Mouse (Mus musculus) layer of hippocampus, postnatal 14 days (tissue): ENCODE results near the gene Map3k13. TPM values are rescaled to one million over a fixed set of nuclear protein-coding genes. Genes with fewer than 3 reads are reported as not detected.

Source experiments
- DNase-seq, 2 experiments: peaks; one replicate each; pipeline ENCODE4 v3.0.0; 2021 to 2022; ENCODE audit warnings: low spot score in 2 of 2, mixed read lengths in 1 of 2
- total RNA-seq, 2 experiments: library from RNA; stranded (reverse); gene quantifications; 2 replicates each; pipeline ENCODE4 v1.2.3; 2021

Gene Map3k13
- total RNA-seq, 2 experiments from 2014 or later = 14.7 to 15.1 TPM

DNA sequence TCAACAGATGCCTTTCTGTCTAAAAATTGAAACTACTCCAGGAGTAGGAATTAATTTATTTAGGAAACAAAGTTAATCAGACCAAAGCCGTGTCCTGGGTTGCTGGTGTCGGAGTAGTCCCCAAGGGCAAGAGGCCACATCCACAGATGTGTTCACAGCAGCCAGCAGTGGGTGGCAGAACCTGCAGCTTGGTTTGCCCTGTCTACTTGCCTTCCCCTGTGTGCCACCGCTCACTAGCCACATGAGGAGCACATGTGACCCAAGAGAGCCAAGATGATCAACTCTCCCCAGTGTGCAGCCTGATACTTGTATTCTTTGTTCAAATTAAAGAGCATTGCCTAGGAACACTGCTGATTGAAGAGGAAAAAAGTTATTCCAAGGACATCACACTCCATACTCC lies 54.3 kb downstream of the Map3k13 start:
- DNase-seq = no peak

DNA sequence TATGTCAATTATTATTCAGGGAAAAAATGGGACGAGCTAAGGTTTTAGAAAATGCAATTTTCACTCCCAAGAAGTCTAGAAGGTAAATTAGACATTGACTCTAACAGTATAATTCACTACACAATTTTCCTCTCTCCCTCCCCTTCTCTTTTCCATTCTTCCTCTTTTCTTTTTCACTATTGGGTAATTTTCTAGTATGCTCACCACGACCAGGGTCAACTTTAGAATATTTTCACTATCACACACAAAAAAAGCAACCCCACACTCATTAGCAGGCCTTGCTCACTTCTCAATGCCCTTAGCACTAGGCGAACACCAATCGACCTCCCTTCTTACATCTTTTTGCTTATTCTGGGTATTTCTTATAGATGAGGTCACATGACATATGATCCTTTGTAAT lies 54.7 kb downstream of the Map3k13 start:
- DNase-seq = no peak

DNA sequence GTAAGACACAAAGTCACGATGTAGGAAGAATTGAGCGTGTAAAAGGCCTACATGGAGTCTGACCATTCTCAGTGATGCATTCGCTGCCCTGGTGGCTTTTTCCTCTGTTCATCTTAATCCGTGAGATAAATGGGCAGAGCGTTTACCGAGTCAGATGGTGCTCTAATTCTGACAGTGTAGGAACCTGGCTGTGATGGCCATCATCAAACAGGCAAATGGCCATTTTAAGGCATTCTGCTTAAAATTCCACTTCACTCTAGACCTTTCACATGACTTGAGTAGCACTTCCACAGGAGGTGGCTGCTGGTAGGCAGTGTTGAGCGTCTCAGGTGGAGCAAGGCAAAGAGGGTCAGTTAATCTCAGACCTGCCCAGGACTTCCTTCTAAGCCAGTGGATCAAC lies 58.2 kb downstream of the Map3k13 start:
- no peak for DNase-seq

DNA sequence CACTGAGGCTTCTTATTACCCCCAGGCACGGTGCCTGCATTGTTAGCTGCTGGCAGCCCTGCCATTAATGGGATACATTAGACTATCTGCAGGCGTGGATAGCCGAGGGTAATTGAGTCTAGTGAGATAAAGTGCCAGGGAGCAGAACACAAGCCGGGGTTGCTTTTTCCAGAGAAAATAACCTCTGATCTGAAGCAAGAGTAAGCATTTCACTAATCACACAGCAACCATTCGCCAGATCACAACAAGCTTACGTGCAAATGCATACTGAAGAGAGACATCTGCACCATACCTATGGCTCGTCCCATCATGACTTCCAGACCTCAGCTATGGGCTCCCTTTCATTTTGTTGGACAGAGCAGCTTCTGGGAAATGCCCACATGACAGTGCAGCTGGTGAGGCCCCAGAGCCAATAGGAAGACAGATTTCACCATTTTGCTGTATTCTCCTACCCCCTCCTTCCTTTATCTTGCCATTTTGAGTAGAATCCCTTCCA lies 59.3 kb downstream of the Map3k13 start:
- DNase-seq = peak; percentile 52 to 72

DNA sequence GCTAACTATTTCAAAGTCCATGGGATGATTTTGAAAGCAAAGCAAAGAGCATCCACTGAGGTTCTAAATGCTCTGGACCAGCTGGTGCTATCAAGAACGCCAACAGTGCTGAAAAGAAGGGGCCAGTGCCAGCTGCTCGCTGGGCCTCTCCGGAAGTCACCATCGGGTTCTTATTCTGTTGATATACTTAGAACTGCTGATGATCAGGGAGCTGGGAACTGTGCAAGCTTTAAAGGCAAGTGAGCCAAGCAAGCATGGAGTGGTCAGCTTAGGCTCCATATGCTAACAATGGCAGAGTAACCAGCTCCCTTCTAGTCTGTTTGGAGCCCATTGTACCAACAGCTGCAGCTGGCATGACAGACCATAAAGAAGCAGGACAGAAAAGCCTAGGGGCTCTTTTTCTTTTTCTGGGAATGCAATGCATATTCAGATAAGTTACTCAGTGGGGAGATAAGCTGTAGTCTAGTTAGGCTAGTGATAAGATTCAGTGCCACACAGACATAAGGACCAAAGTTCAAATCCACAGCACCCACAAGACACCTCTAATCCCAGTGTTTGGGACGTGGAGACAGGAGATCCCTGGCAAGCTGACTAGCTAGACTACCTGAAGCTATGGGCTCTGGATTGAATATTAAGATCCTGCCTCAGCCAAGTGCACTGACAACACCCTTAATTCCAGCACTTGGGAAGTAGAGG lies 60.6 kb downstream of the Map3k13 start:
- peak in 1 of 2 experiments; percentile 43 for DNase-seq

DNA sequence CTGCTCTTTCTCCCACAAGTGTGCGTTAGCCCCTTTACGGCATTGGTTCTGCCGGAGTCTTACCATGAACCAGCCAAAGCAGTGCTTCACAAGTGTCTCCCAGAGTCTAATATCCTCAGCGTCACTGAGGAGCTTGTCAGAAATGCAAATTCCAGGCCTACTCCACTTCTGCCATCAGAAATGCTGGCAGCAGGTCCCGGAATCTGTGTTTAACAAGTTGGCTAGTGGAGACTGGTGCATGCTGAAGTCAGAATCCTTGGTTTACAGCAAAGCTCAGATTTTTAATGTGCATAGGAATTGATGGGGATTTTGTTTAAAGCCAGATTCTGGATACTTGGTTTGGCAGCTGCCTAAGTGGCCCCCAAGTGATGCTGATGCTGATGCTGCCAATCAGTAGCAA lies 62.0 kb downstream of the Map3k13 start:
- peak; percentile 33 to 71 for DNase-seq

DNA sequence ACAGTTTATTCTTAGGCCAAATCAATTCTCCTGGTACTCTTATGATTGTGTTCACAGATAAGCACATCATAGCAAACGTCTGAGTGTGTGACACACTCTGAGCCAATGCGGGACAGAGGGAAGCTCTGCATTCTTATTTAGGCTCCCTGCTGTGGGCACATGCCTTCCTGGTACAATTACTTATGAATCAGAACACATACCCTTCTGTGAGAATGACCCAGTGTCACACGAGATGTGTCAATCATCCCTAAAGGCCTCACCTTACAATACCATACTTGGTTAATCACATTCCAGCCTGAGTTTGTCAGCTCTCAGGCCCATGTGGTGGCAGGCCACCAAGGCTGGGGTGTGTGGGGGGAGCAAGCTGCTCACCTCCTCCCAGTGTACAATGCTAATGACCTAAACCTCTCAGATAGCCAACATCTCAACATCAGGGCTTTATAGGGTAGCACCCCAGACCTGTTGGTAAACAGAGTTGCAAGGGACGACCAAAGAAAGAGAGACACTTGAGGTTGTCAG lies 63.0 kb downstream of the Map3k13 start:
- DNase-seq = no peak

DNA sequence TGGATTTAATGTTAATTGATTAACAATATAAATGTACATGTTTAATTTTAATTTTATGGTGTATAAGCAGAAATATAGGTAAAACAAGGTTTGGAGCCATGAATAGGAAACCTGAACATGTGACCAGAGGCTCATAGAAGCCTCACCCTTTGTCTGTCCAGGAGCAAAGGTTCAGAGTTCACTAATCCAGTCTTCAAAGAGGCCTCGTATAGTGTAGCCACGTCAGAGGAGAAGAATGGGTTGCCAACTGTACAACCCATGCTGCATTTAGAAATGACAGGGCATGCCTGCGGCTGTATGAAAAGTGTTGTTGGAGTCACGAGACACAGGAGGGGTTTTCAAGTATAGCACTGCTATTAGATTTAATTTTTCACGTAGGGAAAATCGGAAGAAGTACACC lies 64.0 kb downstream of the Map3k13 start:
- DNase-seq = no peak

DNA sequence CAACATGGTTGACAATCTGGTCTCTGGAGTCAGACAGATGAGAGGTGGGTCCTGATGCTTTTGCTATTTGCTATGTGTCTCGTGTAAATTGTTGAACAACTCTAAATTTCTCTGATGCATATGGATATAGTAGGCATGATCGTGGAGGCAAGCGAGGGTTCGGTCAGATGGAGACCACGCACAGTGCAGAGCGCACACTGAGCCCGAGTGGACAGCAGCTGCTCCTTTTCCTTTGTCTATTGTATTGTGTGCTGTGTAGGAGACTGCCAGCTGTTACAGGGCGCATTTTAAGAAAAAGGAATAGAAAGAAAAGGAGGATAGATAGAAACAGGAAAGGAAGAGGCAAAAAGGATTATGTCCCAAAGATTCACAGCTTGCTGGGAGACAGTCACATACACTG lies 64.7 kb downstream of the Map3k13 start:
- no peak for DNase-seq

DNA sequence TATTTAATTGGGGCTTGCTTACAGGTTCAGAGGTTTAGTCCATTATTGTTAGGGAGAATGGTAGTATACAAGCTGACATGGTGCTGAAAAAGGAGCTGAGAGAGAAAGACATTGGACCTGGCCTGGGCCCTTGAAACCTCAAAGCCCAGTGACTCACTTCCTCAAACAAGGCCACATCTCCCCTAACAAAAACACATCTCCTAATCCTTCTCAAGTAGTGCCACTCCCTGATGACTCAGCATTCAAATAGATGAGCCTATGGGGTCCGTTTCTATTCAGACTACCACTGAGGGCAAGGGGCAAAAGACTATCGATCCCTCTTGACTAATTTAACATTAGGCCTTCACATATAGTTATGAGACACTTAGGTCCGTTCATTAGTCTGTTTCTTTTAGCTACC lies 68.3 kb downstream of the Map3k13 start:
- no peak for DNase-seq

DNA sequence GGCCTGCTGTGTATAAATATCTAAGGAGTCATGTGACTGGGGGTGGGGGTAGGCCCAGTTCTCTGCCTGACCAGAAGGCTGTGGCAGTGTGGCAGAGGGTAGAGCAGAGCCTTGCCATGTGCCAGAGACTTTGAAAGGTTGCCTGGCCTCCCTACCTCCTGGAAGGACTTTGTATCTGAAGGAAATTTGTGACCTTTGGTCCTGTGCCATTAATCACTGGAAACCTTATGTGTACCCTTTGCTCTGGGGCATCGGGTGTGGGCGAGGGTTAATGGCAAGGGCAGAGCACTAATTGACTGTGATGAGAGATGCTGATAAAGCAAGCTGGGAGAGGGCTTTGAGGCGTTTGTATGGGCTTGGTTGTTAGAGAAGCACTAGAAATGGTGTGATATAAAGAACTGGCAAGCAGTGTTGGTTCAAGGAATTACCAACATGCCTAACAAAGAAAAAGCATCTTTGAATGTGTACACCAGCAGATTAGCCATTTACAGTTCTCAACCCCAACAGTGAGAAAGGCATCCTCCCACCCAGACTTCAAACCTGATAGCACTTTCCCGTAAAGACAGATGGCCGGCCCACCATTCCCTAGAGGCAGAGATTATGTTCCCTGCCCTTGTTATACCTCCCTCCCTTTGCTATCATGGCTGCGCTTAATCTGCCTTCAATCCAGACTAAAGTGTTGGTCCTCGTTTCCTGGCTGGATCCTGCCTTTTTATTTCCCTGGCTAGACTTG lies 71.3 kb downstream of the Map3k13 start:
- DNase-seq = peak in 1 of 2 experiments; percentile 30

DNA sequence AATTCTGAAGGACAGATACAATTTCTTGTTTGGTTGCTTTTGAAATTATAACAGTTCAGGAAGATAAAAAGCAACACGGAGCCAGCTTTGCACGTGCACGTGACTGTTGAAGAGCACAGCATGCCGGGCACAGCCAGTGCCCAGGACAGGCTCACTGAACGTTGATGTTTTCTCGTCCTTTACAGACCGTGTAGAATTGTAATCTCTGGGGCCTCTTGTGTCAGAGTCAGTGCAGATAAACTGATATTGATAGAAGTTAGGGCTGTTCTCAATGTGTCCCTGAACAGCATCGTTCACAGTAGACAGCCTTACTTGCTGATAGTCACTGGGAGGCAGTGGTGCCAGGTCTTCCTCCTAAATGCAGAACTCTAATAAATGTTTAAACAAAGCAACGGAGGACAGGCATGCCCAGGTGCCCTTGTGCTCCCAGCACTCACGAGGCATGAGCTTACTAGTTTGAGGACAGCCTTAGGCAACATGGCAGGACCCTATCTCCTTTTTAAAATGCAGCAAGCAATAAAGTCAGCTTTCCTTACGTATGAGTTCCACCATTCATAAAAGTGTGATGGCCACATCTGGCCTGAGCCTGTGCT lies 71.9 kb downstream of the Map3k13 start:
- DNase-seq = no peak

DNA sequence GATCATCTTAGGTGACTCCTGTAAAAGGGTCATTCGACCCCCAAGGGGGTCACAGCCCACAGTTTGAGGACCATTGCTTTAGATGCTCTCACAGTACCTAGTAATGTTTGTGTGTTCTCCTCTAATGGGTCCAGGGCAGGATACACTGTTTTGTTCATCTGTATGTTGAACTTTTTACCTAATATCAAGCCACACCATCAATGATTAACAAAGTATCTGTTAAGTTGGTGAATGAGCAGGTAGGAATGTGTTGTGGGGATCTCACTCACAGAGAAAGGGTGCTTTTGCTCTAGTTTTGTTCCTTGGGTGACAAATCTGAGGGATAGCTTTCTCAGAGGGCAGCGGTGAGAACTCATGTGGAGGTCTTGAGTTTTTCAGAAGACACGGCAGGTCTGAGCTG lies 73.6 kb downstream of the Map3k13 start:
- DNase-seq = no peak

DNA sequence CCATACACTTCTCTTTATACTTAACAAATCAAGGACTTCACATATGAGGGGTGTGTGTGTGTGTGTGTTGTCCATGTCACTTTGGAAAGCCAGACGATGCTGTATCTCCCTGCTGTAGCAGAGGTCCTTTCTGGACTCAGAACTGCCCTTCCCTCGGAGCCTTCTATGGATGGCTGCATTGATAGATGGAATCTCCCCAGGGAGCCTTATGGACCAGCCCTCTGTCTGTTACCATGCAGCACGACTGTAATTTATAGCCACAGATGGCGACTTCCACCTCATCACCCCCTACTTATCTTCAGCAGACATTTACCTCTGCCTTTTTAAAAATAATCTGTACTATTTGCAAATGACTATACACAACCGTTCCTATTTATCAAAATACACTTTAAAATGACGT lies 74.5 kb downstream of the Map3k13 start:
- no peak for DNase-seq

DNA sequence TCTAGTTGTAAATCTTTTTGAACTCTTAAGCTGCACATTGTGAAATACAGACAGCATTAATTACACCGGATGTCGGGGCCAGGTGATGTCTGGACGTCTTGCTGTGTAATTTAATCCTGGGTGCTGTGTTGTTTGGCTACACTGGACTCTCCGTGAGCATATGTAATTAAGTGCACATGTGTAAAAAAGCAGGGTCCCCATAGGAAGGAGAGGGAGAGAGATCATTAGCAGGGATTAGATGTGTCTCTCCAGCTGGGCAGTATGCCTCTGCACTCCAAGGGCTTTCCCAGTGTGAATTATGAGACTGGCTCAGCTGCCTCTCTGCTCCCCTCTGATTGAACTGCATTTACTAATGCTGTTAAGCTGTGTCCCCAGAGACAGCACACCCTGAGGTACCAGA lies 75.7 kb downstream of the Map3k13 start:
- DNase-seq = no peak

DNA sequence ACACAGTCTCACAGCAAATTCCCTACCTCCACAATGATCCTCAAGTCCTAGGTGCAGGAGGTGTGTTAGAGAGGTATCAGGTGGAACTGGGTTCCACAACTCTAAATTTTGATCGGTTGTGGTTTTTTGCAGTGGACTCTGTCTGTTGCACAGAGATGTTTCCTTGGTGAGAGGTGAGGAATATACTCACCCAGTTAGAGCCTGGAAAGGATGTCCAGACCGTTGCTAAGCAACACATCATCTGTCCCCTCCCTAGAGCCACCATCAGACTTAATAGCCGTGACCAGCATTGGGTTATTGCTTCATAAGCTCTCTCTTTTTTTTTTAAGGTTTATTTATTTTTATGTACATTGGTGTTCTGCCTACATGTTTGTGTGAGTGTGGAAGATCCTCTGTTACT lies 83.6 kb downstream of the Map3k13 start:
- no peak for DNase-seq

DNA sequence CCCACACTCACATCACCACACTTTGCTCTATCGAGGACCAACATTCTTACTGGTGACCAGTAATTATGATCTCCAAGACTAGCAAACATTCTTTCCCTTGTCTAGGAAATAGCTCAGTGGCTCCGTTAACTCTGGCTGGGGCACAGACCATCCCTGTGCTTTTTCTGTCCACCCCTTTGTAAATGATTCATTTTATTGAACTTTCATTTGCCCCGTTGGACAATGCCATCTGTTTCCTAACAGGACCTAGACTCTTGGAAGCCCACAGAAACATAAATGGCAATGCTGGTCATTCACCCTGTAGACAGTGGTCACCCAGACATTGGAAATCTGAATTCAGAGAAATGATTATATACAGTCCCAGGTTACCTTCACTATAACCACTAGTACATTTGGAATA lies 84.7 kb downstream of the Map3k13 start:
- no peak for DNase-seq

DNA sequence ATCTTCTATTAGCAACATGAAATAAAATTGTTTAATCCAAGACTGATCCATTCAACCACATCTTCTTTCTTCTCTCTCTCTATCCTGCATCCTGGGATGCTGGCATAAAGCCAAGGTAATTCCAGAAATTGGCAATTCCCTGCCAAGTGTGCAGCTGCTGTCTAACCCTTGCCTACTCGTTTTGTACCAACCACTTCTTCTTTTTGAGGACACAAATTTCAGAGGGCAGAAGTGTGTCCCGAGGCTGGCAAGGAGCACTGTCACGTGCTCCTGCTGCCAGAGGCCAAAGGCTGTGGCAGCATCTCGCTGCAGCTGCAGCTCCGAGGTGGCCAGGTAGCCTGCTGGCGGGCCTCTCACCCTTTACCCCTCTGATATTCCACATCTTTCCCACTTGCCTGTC lies 87.0 kb downstream of the Map3k13 start:
- peak in 1 of 2 experiments; percentile 56 for DNase-seq

DNA sequence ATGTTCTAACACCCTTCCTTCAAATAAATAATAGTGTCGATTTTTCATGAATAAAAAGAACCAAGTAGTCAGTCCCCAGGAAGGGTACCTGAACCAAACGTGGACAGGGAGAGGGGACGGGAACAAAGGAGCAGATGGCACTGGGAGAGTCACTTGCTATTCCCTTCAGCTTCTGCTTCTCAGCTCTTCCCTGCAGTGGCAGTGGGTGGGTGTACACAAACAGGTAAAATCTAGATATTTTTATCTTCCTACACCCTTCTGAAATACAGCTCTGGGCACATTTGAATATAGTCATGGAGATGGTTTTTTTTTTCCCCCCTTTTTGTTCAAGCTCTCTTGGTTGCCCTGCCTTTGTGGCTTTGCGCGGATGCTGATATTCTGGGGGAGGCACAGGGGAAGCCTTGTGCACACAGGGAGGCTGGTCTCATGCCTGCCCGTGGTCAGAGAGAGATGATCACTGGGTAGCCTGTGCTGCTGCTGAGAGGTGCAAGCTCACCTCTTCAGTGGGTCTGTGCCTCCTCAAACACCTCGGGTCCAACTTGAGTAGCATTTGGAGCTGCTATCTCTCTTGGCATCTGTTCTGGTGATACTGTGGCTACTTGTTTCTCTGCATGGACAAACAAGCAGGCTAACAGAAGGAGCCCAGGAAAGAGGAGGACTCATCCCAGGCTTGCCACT lies 87.6 kb downstream of the Map3k13 start:
- no peak for DNase-seq

DNA sequence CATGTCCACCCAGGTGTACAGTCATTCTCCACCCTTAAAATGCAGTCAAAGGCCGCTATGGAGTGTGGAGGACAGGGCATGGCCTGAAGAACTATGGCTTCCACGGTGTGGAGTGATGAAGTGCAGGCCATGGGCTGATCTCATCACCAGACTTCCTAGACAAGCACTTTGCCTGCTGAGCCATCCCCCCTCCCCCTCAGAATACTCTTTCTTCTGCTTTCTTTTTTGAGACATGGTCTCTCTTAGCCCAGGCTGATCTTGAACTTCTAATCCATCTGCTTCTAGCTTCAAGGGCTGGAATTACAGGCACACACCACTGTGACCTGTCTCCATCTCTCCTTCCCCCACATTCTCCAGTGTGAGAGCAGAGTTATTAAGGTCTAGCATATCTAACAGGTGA lies 93.5 kb downstream of the Map3k13 start:
- DNase-seq = no peak

DNA sequence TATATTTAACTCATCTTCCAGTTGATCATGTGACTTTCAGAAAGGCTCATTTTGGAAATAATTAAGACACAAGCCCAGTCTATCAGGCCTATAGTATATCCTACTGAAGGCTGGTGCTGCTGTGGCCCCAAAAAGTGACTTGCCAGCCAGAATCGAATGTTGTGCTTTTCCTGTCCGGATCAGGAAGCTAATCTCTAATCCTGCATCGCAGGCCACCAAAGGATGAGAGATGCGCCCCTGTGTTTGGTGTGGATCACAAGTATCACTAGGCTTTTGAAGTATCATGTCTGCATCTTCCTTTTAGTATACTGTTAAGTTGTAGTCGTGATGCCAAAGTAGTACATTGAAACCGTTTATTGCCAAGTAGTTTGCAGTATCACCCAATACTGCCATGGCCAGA lies 99.7 kb downstream of the Map3k13 start:
- no peak for DNase-seq

DNA sequence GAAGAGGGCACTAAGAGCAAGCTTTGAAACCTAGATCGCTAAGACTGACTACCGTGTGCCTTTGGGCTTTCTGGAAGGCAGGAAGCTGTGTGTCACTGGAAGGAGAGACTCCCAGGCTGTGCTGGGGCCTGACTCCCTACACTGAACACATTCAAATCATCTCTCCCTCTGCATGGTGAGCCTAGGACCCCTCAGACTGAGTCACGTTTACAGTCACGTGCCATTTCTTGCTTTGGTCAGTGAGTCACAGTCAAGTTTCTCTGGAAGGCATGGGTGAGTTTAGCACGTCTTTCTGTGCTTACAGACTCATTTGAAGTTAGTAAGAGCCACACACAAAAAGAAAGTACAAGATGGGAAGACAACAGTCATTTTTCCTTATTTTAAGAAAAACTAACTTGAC lies 107.1 kb downstream of the Map3k13 start:
- DNase-seq = no peak
